Mouse (Mus musculus): ENCODE measurements around the gene Vamp1. TPM values are rescaled to one million over a fixed set of nuclear protein-coding genes. Genes with fewer than 3 reads are reported as not detected.
"Not testable (repeated sequence)": the region's sequence is repeated elsewhere in the genome, so short reads cannot be mapped to it uniquely, and the experiment has no call there.

Gene Vamp1
- total RNA-seq, 2 experiments from 2014 or later: 75.3 to 80.4 TPM

DNA sequence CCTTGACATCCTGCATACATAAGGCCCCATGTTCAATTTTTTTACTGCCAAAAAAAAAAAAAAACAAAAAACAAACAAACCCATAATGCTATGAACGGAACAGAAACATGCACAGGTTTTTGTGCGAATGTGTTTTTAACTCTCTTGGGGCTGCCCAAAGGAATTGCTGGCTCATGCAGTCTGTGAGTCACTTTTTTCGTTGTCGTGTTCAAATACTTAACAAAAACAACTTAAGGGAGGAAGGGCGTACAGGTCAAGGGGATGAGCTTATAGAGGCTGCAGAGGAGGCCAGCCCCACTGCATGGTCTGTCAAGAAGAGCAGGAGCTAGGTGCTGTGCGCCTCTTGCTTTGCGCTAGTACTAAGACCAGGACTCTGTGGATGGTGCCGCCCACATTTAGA lies 37.4 kb downstream of the Vamp1 start:
- no peak for DNase-seq

DNA sequence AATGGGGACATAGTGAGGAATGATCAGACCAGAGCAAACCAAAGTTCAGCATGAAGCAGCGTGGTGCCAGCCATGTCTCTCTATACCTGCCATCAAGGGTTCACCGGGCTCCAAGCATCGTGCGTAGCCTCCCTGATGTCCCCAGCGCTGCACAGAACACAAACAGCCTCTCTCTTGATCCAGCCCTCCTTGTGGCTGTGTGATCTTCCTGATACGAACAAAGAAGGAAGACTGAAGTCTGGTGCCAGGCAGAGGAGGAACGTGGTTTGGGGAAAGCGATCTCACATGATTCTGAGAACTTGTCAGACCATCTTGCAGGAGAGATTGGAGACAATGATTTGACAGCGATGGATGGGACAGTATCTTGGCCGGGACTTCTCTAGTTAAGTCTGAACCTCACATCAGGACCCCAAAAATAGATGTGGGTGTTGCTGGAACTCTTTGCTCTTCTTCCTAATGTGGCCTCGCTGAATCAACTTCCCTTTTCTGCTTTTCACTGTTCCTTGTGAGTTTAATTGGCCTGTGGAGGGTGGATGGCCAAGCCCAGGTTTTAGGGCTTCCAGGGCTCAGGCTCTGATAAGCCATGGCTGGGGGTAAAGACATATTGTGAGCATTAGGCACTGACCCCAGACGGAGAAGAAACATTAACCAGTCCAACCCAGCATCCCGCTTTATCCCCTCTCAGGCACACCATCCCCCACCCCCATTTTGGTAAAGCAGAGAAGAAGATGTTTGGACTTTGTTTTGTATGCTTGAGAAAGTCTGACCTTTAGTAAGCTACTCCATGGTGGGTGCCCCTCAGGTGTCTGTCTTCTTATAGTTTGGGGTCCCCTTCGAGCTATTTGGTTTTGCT lies 38.7 kb downstream of the Vamp1 start:
- DNase-seq: no peak

- no peak for DNase-seq
These were observed 40.2 kb downstream of the Vamp1 start for GRCm38 (mm10) chr6:125255516-125256044.

- no peak for DNase-seq
These were observed 41.0 kb downstream of the Vamp1 start for GRCm38 (mm10) chr6:125256222-125256966.

DNA sequence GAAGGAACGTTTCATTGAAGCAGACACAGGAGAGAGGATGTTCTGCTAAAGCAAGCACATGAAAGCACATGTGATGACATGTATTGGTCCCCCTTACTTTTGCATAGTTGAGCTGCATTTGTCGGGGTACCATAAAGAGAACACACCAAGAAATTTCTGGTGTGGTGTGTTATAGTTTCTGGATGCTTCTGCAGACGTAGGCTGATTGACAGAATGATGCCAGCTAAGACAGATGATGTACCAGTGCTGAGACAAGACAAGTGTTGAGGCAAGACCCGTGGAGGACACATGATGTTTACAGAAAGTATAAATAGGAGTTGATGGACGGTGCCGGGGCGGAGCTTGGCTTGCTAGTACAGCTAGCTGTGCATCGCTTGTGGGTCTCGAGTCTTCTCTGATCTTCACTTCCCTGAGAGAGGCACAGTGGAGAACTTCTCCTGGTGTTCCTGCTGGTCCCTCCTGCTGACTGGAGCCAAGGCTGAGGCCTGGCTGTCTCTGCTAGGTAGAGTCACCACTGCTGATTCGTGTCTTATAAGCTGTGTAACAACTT lies 44.7 kb downstream of the Vamp1 start:
- no peak for DNase-seq

GRCm38 (mm10) chr6:125264219-125264618 lies 48.9 kb downstream of the Vamp1 start:
- no peak for DNase-seq

DNA sequence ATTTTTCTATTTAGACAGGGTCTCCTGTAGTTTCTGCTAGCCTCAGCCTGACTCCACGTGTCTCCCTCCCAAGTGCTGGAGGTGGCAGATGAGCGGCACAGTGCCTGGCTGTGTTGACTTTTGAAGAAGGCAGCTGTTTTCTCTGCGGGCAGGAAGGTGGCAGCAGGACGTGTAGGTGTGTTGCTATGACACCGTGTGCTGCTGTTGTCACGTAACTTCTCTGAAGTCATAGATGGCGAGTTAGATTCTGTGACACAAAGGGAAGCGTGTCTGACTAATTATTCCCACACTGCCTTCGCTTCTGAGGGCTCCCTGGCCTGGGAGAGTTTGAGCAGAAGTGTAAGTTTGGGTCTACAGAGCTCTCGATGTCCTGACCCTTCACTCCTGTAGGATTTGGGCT lies 49.9 kb downstream of the Vamp1 start:
- no peak for DNase-seq

GRCm38 (mm10) chr6:125266091-125266490 lies 50.7 kb downstream of the Vamp1 start:
- DNase-seq: no peak

DNA sequence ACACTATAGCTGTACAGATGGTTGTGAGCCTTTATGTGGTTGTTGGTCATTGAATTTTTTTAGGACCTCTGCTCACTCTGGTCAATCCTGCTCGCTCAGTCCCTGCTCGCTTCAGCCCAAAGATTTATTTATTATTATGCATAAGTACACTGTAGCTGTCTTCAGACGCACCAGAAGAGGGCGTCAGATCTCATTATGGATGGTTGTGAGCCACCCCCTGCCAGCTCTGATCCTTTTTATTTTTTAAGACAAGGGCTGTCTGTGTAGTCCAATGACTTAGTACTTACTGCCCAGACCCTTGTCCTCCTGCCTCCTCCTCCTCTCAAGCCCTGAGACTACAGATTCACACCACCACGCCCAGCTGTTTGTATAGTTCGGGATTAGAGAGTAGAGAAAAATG lies 51.2 kb downstream of the Vamp1 start:
- not testable (repeated sequence) for DNase-seq

DNA sequence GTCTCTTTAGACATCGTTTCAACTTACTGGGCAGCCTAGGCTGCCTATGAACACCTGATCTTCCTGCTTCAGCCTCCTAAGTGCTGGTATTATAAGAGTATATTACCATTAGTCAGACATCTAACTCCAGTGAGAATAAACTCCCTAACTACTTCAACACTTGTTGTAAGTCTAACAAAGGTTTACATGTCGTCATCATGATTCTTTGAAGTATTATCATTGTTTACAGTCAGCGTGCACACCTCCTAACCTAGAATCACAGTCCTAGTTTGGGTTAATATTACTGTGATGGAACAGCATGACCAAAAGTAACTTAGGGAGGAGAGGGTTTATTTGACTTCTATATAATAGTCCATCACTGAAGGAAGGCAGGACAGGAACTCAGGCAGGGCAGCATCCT lies 52.1 kb downstream of the Vamp1 start:
- DNase-seq: no peak

- no peak for DNase-seq
These were observed 53.4 kb downstream of the Vamp1 start for GRCm38 (mm10) chr6:125268799-125269198.

GRCm38 (mm10) chr6:125271455-125272227 lies 56.3 kb downstream of the Vamp1 start:
- DNase-seq: peak; percentile 87 to 88

DNA sequence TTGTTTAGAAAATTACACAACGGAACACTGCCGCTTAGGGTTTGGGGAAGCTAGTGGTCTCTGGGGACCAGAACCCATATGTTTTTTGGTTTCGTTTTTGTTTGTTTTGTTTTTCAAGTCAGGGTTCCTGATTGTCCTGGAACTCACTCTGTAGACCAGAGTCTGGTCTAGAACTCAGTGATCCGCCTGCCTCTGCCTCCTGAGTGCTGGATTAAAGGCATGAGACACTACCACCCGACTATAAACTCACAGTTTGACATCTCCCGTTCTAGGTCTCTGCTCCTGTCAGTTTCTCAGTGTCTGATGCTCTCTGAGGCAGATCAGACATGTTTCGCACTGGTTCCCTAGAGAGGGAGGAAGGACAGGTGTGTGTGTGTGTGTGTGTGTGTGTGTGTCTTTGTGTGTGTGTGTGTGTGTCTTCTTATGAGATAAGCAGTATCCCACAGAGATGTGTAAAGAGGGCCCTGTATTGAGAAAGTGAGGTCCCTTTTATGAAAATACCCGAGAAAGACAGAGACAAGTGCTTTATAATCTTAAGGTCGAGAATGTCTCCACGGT lies 57.0 kb downstream of the Vamp1 start:
- DNase-seq: no peak

DNA sequence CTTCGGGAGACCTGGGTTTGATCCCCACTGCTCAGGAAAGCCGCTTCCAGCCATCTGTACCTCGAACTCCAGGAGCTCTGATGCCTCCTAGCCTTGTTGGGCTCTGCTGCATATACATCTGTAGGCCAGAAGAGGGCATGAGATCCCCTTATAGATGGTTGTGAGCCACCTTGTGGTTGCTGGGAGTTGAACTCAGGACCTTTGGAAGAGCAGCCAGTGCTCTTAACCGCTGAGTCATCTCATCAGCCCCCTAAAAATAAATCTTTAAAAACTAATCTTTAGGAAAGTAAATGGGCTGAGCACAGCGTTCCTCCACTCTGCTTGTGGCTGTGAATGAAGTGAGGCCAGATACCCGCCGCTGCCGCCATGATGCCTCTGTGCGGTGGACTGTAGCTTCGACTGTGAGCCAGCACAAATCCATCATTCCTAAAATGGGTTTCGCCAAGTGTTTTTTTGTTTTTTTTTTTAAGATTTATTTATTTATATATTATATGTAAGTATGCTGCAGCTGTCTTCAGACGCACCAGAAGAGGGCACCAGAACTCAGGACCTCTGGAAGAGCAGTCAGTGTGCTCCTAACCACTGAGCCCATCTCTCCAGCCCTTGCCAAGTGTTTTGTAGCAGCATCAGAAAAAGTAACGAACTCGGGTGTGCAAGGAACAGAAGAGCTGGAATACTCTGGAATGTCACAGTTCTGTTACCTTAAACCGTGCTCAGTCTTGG lies 59.7 kb downstream of the Vamp1 start:
- no peak for DNase-seq

DNA sequence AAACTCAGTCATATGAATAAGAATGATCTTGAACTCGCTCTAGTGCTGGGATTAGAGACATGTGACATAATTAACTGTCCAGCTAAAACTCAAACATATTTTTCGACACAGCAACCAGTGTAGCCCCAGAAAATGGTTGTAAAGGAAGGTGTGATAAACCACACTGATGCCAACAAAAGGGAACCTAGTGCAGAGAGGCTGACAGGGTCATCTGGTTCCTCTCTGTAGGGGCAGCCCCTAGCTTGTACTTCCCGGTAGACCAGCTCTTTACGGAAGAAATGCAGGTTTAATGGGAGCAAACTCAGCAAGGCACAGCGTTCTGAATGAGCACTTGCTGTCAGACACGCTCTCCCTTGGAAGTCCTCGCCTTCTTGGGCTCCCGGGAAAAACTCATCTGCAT lies 64.4 kb downstream of the Vamp1 start:
- DNase-seq: no peak

DNA sequence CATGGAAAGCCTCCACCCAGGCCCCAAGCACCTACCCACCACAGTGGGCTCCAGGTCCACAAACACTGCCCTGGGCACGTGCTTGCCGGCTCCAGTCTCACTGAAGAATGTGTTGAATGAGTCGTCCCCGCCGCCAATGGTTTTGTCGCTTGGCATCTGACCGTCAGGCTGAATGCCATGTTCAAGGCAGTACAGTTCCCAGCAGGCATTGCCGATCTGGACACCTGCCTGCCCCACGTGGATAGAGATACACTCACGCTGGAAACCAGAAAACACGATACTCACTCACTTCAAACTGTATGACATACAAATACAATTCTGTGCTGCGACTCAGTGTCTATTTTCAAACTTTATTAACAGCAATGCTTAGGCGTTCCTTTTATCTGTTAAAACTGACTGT lies 67.4 kb downstream of the Vamp1 start:
- not testable (repeated sequence) for DNase-seq

GRCm38 (mm10) chr6:125284250-125284649 lies 68.9 kb downstream of the Vamp1 start:
- DNase-seq: no peak

DNA sequence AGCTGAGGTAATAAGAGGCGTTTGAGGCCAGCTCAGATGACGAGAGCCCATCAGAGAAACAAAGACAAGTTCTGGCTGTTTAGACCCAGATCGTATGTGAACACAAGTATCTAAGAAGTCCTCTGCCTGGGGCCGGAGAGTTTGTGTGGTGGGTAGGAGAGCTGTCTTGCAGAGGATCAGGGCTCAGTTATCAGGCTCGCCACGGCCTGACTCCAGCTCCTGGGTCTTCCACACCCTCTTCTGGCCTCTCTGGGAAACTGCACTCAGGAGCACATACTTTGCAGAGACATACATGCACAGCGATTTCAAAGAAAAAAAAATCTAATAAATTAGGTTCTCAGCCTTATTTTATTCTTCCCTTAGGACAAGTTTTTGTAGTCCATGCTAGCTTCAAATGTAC lies 69.4 kb downstream of the Vamp1 start:
- no peak for DNase-seq

DNA sequence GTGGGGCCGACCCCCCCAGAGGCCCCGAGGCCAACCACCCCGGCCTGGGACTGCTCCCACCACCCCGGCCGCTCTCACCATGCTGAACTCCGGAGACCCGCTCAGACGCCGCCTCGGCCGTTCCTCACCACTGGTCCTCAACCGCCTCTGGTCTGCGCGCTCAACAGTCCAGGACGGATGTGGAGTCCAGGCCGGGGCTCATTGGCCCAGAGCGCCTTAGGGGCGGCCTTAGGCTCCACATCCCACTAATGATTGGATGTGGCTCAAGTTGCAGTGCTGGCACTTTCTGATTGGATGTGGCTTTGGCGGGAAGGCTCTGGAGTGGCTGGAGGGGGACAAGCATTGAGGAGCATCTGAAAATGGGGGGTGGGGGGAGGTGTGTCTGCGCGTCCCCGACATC lies 70.5 kb downstream of the Vamp1 start, which contains the start of gene Tuba3a:
TSS of gene Tuba3a (minus strand) at position 153 of the 400 bp plus-strand sequence.
- DNase-seq: no peak

DNA sequence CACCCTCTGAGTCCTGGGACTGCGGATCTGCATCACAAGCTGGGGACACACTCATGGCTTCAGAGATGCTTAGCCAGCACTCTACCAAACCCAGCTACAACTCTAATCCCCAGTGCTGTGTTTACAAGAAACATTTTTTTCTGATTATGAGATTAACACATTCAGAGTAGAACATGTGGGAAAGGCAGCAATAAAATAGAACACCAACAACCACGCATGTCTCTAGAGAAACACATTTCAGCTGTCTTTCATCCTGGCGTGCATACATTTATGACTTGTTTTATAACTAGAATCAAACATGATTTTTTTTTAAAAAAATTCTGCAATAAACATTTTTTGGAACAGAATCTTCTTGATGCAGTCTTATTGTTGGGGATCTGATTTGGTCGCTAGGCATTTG lies 71.6 kb downstream of the Vamp1 start:
- DNase-seq: no peak

GRCm38 (mm10) chr6:125288730-125289129 lies 73.4 kb downstream of the Vamp1 start:
- DNase-seq: no peak

Data from layer of hippocampus, postnatal 36 days (tissue).